Mouse (Mus musculus) kidney, adult 9 months (tissue): ENCODE data around the gene Klhdc1.

Experiments used
- DNase-seq: peaks from one replicate; pipeline ENCODE4 v3.0.0; 2022

The Klhdc1 gene

GRCm38 (mm10) chr12:69240876-69241275 is at the start of gene Klhdc1:
Gene Klhdc1 (plus strand): TSS chr12:69241176.
- no peak for DNase-seq

DNA sequence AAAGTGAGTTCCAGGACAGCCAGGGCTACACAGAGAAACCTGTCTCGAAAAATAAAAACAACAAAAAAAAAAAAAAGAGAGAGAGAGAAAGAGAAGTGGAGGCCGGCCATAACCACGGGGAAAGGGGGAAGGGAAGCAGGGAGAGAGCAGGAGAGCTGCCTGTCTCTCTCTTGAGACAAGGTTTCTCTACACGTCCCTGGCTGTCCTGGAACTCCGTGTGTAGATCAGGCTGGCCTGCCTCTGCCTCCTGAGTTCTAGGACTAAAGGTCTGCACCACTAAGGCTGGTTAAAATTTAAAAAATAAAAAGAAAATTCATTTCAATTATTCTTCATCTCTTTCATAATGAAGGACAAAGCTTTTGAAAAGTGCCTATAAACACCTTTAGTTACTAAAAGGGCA is 49.6 kb upstream of the Klhdc1 start:
- DNase-seq = no peak

DNA sequence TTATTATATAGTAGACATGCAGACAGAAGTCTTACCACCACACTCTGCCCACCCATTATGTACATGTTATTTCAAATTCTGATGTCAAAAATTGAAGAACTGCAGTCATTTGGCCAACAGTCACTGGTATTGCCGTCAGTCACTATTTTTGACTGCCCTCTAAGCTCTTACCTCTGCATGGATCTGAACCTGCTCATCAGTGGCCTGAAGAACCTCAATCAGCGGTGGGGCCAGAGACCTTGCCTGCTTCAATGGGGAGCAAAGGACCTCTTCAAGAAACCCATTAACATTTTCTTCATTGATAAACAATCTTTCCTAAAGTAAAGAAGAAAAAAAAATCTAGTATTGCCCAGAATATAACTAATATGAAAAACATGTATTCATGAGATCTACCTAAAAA is 48.3 kb upstream of the Klhdc1 start:
- DNase-seq = no peak

GRCm38 (mm10) chr12:69196444-69197377 is 44.3 kb upstream of the Klhdc1 start, which contains the start of gene Gm49383:
Gene Gm49383 (minus strand): TSS chr12:69197104.
- DNase-seq = peak; percentile 60

DNA sequence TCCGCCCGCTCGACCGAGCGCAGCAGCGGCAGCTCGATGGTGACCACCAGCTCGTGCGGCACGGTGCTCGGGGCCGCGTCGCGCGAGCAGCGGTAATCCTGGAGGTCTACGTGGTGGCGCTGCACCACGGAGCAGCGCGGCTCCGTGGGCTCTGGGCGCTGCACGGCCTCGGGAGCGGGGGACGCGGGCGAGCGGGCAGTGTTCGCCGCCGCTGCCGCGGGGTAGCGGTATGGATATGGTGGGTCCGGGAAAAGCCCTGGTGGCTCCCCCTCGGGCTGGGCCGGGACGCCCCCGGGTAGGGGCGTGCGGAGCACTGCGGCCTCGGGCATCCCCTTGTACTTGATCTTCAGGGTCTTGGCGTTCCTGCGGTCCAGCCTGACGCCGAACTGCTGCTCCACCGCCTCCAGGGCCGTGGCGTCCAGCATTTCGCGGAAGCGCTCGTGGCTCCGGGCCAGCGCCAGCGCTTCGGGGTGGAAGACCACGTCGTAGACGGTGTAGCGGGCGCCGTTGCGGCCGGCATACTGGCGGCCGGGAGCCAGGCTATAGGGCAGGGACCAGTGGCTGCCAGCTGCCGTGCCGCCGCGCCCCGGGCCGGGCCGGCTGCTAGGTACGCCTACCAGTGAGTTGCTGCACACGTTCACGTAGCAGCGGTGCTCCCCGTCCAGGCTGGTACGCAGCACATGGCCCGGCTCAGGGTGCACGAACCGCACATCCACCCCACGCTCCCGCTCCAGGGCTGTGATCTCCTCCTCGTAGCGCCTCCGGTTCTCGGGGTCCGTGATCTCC is 43.4 kb upstream of the Klhdc1 start:
- peak; percentile 33 for DNase-seq

- peak; percentile 88 for DNase-seq
Measured at GRCm38 (mm10) chr12:69198164-69198535, 42.8 kb upstream of the Klhdc1 start, which contains the start of gene Dnaaf2. Gene Dnaaf2 (minus strand): TSS chr12:69198429.

GRCm38 (mm10) chr12:69198985-69199384 is 42.0 kb upstream of the Klhdc1 start:
- no peak for DNase-seq

- no peak for DNase-seq
Measured at GRCm38 (mm10) chr12:69204052-69204833, 36.7 kb upstream of the Klhdc1 start, which contains the start of gene Gm49384. Gene Gm49384 (minus strand): TSS chr12:69204267.

GRCm38 (mm10) chr12:69207396-69207795 is 33.6 kb upstream of the Klhdc1 start:
- no peak for DNase-seq

GRCm38 (mm10) chr12:69207926-69208325 is 33.0 kb upstream of the Klhdc1 start:
- DNase-seq = no peak

GRCm38 (mm10) chr12:69208520-69208919 is 32.5 kb upstream of the Klhdc1 start:
- DNase-seq = no peak

- no peak for DNase-seq
Measured at GRCm38 (mm10) chr12:69210056-69210979, 30.7 kb upstream of the Klhdc1 start.

GRCm38 (mm10) chr12:69211057-69211456 is 29.9 kb upstream of the Klhdc1 start:
- DNase-seq = no peak

DNA sequence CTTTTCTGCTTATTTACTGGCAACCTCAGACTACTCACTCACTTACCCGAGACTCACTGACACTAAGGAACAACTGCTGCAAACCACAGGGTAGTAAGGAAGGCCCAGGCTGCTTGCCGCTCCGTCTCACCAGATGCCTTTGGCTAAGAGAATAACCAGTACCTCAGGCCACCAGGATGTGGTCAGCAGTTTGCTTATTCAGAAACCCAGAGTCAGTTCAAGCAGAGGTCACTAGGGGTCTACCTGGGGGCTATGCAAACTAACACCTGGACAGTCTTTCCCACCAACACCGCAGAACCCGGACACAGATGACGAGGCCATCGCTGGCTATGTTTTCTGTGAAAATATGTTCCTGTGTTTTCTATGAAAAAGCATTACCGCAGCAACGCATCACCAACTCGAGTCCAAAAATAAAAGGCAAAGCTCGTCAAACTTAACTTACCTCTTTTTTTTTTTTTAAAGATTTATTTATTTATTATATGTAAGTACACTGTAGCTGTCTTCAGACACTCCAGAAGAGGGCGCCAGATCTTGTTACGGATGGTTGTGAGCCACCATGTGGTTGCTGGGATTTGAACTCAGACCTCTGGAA is 27.7 kb upstream of the Klhdc1 start:
- DNase-seq = no peak

- DNase-seq = no peak
Measured at GRCm38 (mm10) chr12:69214393-69214792, 26.6 kb upstream of the Klhdc1 start.

- no peak for DNase-seq
Measured at GRCm38 (mm10) chr12:69215000-69215785, 25.8 kb upstream of the Klhdc1 start.

DNA sequence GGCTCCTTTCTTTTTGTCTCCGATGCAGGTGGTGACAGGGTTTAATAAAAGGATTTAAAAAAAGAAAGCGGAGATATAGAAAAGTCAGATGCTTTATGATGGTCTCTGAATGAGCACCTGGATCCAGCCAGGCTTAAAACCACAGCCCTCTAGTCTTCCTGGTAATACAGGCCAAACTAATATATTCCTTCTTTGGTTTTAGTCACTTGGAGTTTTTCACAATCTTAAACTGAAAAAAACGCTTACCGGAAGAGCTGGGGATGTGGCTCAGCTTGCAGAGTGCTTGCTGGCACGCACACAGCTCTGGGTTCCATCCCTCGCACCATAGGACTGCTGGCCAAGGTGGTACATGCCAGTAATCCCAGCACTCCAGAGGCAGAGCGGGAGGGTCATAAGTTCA is 24.4 kb upstream of the Klhdc1 start:
- no peak for DNase-seq

DNA sequence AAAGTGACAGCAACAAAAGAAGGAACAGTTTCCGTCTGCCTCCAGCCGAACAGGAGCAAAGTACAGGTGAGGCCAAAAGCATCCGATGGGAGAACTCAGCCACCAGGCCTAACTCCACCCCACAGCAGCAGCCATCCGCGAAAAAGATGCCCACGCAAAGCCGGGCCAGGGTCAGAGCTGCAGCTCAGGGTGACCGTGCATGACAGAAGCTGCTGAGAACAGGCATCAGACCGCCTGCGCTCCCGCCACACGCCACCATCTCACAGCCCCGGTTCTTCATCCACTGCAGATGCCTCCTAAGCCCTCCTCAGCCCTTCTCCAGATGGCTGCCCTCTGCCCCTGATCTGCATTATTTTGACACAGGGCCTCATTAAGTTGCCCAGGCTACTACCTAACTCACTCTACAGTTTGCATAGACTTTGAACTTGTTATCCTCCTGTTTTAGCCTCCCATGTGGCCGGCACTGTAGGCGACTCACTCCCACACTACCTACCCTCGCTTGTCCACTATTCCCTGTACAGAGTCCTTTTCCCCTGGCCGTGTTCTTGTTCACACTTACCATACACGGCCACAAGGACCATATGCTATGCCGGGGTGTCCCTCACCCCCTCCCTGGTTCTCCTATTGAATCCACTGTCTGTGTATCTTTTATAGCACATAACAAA is 20.2 kb upstream of the Klhdc1 start:
- no peak for DNase-seq

GRCm38 (mm10) chr12:69227776-69228466 is 13.1 kb upstream of the Klhdc1 start, which contains the start of gene Pole2:
Gene Pole2 (minus strand): TSS chr12:69228195.
- peak; percentile 87 for DNase-seq
